Mouse (Mus musculus) C2C12 (cell line): ENCODE results near the gene Lamc1.

Experiments used
- MAX ChIP-seq: IDR thresholded peaks from one replicate; pipeline ENCODE4 v1.6.1; 2011; ENCODE audit warnings: mild to moderate bottlenecking, control low read depth
- USF1 ChIP-seq: IDR thresholded peaks from one replicate; pipeline ENCODE4 v1.6.1; 2011; ENCODE audit warnings: low read depth, mild to moderate bottlenecking, control low read depth, moderate library complexity

GRCm38 (mm10) chr1:153291416-153291815 lies 41.2 kb downstream of the Lamc1 start:
- no peak for TF ChIP-seq MAX
- no peak for TF ChIP-seq USF1
